Mouse (Mus musculus): ENCODE measurements at regions not wholly inside any gene's neighbourhood (a gene's known extent, or its start where the extent isn't known, plus 50 kb on each side); places are given as distances from the start of the nearest gene placed in this dataset.

DNA sequence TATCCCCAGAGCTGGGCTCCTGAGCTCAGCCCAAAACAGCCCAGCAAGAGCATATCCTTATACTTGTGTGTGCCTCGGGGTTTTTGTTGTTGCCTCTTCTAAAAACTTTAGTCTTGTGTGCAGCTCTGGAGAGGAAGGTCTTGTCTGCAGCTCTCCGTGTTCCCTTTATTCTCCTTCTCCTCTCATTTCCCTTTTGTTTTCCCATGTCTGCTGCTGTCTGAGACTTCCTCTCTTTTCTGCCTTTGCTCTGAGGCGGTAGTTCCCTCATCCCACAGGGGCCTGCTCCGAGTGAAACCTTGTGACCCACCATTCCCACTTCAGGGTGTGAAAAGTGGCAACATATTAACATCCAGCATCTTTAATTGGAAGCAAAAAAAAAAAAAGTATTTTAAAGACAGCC lies 51.5 kb upstream of the Bach2 start:
- TF ChIP-seq POLR2A (IDR thresholded peaks at IDR 0.05; ENCODE audit: insufficient read depth, low read depth, low read length) (no peak), CTCF (IDR thresholded peaks at IDR 0.05; ENCODE audit: insufficient read depth, low read depth, low read length) (no peak)

Measured in olfactory bulb, adult 2 months (tissue).